22 mouse cellular contexts compared by ENCODE assay signal in the genomic region with DNA sequence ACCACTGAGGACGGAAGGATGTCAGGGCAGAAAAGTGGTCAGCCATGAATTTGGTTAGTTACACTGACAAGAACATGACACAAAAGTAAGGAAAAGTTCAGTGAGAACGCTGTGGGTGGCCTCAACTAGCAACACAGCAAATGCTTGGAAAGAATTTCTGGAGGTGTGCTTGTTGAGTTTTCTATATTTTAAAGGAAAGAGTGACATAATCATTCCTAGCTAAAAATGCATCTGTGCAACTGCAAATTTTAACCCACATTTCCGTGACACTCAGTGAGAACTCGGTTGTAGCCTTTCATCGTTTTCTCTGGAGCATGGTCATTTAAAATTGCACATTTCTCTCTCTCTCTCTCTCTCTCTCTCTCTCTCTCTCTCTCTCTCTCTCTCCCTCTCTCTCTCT.
DNase-seq lines count a peak whose midpoint lies in the region; ATAC-seq lines count a peak whose summit lies in the region.
"Had no signal": no experiment of that assay in that cellular context is flagged by ENCODE, and none has a peak within 500 bp of the region (broad histone marks: within the 10 kb centered on the region; RNA-seq: fewer than 3 reads in every experiment).

No protein-coding gene starts in this region.

- intact Hi-C loops in left cerebral cortex, postnatal 36 days (cut with DNase I): no loop called here

- peak; percentile 86 for ATAC-seq in frontal cortex, adult (ENCODE audit: low TSS enrichment)
- ATAC-seq: activated CD4-positive, CD25-positive, alpha-beta regulatory T cell, adult 4 months; CD4-positive, CD25-positive, alpha-beta regulatory T cell, adult 4 months; forebrain, embryonic 14.5 days; Patski had no signal

- no peak for DNase-seq in frontal cortex, postnatal 25 days (ENCODE audit: low spot score in 2 of 2)
- peak; percentile 6 to 29 for DNase-seq in left cerebral cortex, adult 18-20 months (ENCODE audit: low spot score in 2 of 2)
- no peak for DNase-seq in left cerebral cortex, postnatal 36 days (ENCODE audit: low spot score in 2 of 2)
- DNase-seq in right cerebral cortex, adult 2 months (ENCODE audit: low spot score in 2 of 2): peak; percentile 14 to 18
- DNase-seq in right cerebral cortex, postnatal 10 days (ENCODE audit: low spot score in 2 of 2): no peak
- DNase-seq in layer of hippocampus, postnatal 25 days (ENCODE audit: extremely low spot score in 1 of 2, low spot score in 1 of 2): no peak
- DNase-seq: adrenal gland, adult 8-10 months; adrenal gland, postnatal 14 days; adrenal gland, postnatal 36 days; B cell, adult 2 months; cerebellum, adult 11 months; cerebellum, adult 18-20 months; cerebellum, adult 8-10 months; cerebellum, adult 9-11 months; cerebellum, postnatal 14 days; cerebellum, postnatal 36 days; embryo, embryonic 11 days had no signal

Comparison
In these comparisons a context has a peak if more than half of its experiments do, and no peak if none do; other contexts are left out.
1. DNase-seq: peak in left cerebral cortex, adult 18-20 months (2 of 2) and right cerebral cortex, adult 2 months (2 of 2); none in frontal cortex, postnatal 25 days (0 of 2), left cerebral cortex, postnatal 36 days (0 of 2), right cerebral cortex, postnatal 10 days (0 of 2) and layer of hippocampus, postnatal 25 days (0 of 2).